Mouse (Mus musculus) forebrain, embryonic 10.5 days (tissue): Measurements from ENCODE around the gene Ccnd3. TPM values are rescaled to one million over a fixed set of nuclear protein-coding genes. Genes with fewer than 3 reads are reported as not detected.

Source experiments
- DNase-seq: peaks from one replicate; pipeline ENCODE4 v3.0.0-alpha.2; 2017; ENCODE audit warnings: low spot score; ENCODE audit errors: extremely low spot score
- H3K27ac ChIP-seq: fragments of 300-500 bp; sonication (generic); 2 replicates; pipeline ENCODE4 v1.5.1; 2016; ENCODE audit warnings: mild to moderate bottlenecking
- H3K27me3 ChIP-seq: fragments of 300-500 bp; sonication (generic); 2 replicates; pipeline ENCODE4 v1.6.1; 2016; ENCODE audit warnings: mild to moderate bottlenecking; ENCODE audit not compliant: poor library complexity, severe bottlenecking
- H3K36me3 ChIP-seq: fragments of 300-500 bp; sonication (generic); replicated peaks from 2 replicates; pipeline ENCODE4 v1.6.1; 2016; ENCODE audit warnings: mild to moderate bottlenecking, moderate library complexity
- H3K4me1 ChIP-seq: fragments of 300-500 bp; sonication (generic); 2 replicates; pipeline ENCODE4 v1.6.1; 2016
- H3K4me3 ChIP-seq: fragments of 300-500 bp; sonication (generic); 2 replicates; pipeline ENCODE4 v1.5.1; 2016; ENCODE audit warnings: mild to moderate bottlenecking, moderate library complexity
- H3K9me3 ChIP-seq: fragments of 300-500 bp; sonication (generic); 2 replicates; pipeline ENCODE4 v1.6.1; 2016; ENCODE audit warnings: mild to moderate bottlenecking, moderate library complexity
- WGBS: fragments of 180-500 bp; shearing (Covaris S2); methylation state at CpG from one replicate; pipeline ENCODE4 v1.1.7; 2016; 5-methylcytosine and 5-hydroxymethylcytosine counted together
- polyA plus RNA-seq: library from polyadenylated mRNA; unstranded; fragments of >200 nt; fragmentation: Nextera tagmentation; extraction: Ambion mirVana; gene quantifications from 2 replicates; pipeline ENCODE4 v1.2.1, GENCODE M21; 2016

Gene Ccnd3
- polyA plus RNA-seq, 1 experiment from 2014 or later = 296 TPM

GRCm38 (mm10) chr17:47572436-47572835 lies 67.6 kb downstream of the Ccnd3 start:
- no peaks in the 10 kb centered on the region for H3K9me3 ChIP-seq
- H3K36me3 ChIP-seq = no peaks in the 10 kb centered on the region
- peaks cover 26% of the 10 kb centered on the region for H3K4me1 ChIP-seq
- H3K27me3 ChIP-seq = no peaks in the 10 kb centered on the region
- H3K27ac ChIP-seq = peak overlapping the region; percentile 61; the same call in 1 of the 2 replicates
- no peak for DNase-seq
- no peak overlapping the region for H3K4me3 ChIP-seq

DNA sequence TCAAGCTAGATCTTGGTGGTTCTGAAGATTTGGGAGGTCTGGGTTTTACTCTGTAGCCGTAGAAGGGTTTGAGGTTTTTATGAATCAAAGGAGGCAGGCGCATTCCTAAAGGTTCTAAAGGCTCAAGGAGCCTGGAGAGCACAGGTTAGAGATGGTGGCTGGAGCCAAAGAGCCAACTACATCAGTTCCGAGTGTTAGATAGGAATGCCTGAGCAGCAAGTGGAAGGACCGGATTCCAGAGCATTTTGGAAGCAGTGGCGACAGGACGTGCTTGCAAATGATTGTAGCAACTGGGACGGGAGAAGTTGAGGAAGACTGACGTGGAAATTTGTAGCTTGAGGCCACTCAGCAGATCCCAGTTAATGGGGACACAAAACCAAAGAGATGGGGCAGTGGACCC lies 69.2 kb downstream of the Ccnd3 start:
- Histone ChIP-seq H3K4me1 (peaks cover 22% of the 10 kb centered on the region), H3K36me3 (no peaks in the 10 kb centered on the region), H3K27me3 (no peaks in the 10 kb centered on the region), H3K4me3 (no peak overlapping the region), H3K9me3 (no peaks in the 10 kb centered on the region), H3K27ac (no peak overlapping the region)
- 76% methylated on average over 8 of the region's 8 CpGs for WGBS
- DNase-seq = no peak

GRCm38 (mm10) chr17:47574830-47575229 lies 70.0 kb downstream of the Ccnd3 start:
- WGBS = 80% methylated on average over 11 of the region's 11 CpGs

GRCm38 (mm10) chr17:47578655-47579054 lies 73.8 kb downstream of the Ccnd3 start:
- no peak for DNase-seq
- Histone ChIP-seq H3K4me1 (peaks cover 4% of the 10 kb centered on the region; the same call in 1 of the 2 replicates), H3K27me3 (no peaks in the 10 kb centered on the region), H3K36me3 (no peaks in the 10 kb centered on the region), H3K27ac (no peak overlapping the region), H3K4me3 (no peak overlapping the region), H3K9me3 (no peaks in the 10 kb centered on the region)
- WGBS = 89% methylated on average over 6 of the region's 6 CpGs

More at GRCm38 (mm10) chr17:47574830-47575229, 70.0 kb downstream of the Ccnd3 start:
- H3K27ac ChIP-seq = no peak overlapping the region
- H3K9me3 ChIP-seq = no peaks in the 10 kb centered on the region
- DNase-seq = no peak
- H3K27me3 ChIP-seq = no peaks in the 10 kb centered on the region
- H3K36me3 ChIP-seq = no peaks in the 10 kb centered on the region
- H3K4me3 ChIP-seq = no peak overlapping the region
- H3K4me1 ChIP-seq = peaks cover 17% of the 10 kb centered on the region

- no peaks in the 10 kb centered on the region for H3K4me1 ChIP-seq
- DNase-seq = no peak
- no peaks in the 10 kb centered on the region for H3K9me3 ChIP-seq
- H3K27ac ChIP-seq = no peak overlapping the region
- H3K36me3 ChIP-seq = no peaks in the 10 kb centered on the region
- 91% methylated on average over 4 of the region's 4 CpGs for WGBS
- no peaks in the 10 kb centered on the region for H3K27me3 ChIP-seq
- H3K4me3 ChIP-seq = no peak overlapping the region
These were observed 76.1 kb downstream of the Ccnd3 start for GRCm38 (mm10) chr17:47580962-47581361.

DNA sequence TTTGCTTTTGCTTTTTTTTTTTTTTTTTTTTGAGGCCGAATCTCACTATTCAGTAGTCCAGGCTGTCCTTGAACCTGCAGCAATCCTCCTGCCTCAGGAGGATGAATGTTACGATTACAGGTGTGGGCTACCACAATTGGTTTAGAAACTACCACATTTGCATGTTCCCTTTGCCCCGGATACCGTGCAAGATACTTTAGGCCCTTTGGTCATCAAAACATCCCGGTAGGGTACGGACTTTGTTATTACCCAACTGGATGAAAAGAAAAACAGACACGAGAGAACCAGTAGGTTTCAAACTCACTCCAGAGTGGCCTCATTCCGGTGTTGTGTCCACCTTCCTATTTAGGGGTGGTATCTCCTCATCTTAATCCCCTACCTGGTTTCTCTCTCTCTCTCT lies 83.7 kb downstream of the Ccnd3 start:
- DNase-seq = no peak
- Histone ChIP-seq H3K27me3 (no peaks in the 10 kb centered on the region), H3K4me3 (no peak overlapping the region), H3K27ac (no peak overlapping the region), H3K4me1 (peaks cover 15% of the 10 kb centered on the region), H3K36me3 (no peaks in the 10 kb centered on the region), H3K9me3 (no peaks in the 10 kb centered on the region)
- 88% methylated on average over 8 of the region's 8 CpGs for WGBS

DNA sequence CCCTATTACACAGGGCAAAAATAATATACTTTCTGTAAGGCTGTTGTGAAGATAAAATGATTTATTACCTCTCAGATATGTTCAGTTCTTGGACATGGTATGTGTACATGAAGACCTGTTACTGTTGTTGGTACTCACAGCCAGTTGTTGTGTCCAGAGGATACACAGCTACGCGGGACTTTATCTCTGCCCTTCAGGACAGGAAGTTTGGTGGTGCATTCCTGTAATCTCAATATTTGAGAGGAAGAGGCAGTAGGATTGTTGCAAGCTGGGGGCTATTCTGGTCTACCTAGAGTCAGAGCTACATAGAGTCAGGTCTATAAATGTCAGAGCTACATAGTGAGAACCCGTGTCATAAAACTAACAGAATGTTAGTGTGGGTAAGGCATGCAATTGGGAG lies 86.2 kb downstream of the Ccnd3 start:
- H3K9me3 ChIP-seq = no peaks in the 10 kb centered on the region
- H3K27me3 ChIP-seq = no peaks in the 10 kb centered on the region
- no peaks in the 10 kb centered on the region for H3K36me3 ChIP-seq
- H3K27ac ChIP-seq = no peak overlapping the region
- WGBS = 89% methylated on average over 3 of the region's 3 CpGs
- H3K4me1 ChIP-seq = peaks cover 38% of the 10 kb centered on the region
- no peak for DNase-seq
- H3K4me3 ChIP-seq = no peak overlapping the region

DNA sequence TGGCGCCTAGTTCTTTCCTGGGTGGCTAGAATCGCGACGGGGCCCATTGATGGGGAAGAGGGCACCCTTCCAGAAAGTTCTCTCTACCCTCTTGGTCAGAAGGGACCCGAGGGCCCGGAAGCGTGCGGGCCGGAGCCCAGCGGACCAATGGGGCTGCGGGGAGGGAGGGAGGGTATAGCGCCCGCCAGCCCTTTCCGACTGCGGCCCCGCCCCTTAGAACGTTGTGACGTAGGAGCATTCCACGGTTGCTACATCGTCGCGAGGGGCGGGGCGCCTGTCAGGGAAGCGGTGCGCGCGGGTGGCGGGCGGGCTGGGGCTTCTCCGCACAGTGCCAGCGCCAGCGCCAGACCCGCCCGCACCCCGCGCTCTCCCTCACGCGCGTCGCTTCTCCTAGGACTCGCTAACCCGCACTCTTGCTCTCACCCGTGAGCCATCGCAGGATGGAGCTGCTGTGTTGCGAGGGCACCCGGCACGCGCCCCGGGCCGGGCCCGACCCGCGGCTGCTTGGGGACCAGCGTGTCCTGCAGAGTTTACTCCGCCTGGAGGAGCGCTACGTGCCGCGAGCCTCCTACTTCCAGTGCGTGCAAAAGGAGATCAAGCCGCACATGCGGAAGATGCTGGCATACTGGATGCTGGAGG lies 88.5 kb downstream of the Ccnd3 start:
- peak; percentile 93 for DNase-seq
- H3K27ac ChIP-seq = peak overlapping the region; percentile 90
- H3K4me3 ChIP-seq = peak overlapping the region; percentile 80
- under 1% methylated on average over 63 of the region's 63 CpGs for WGBS
- H3K4me1 ChIP-seq = peaks cover 61% of the 10 kb centered on the region
- peaks cover 22% of the 10 kb centered on the region for H3K36me3 ChIP-seq
- no peaks in the 10 kb centered on the region for H3K27me3 ChIP-seq
- no peaks in the 10 kb centered on the region for H3K9me3 ChIP-seq

GRCm38 (mm10) chr17:47593854-47594182 lies 89.0 kb downstream of the Ccnd3 start:
- H3K27ac ChIP-seq = peak overlapping the region; percentile 90
- whole genome bisulfite sequencing = under 1% methylated on average over 13 of the region's 13 CpGs
- no peak for DNase-seq
- H3K9me3 ChIP-seq = no peaks in the 10 kb centered on the region
- H3K36me3 ChIP-seq = peaks cover 27% of the 10 kb centered on the region
- peaks cover 64% of the 10 kb centered on the region for H3K4me1 ChIP-seq
- no peaks in the 10 kb centered on the region for H3K27me3 ChIP-seq
- peak overlapping the region; percentile 80 for H3K4me3 ChIP-seq

DNA sequence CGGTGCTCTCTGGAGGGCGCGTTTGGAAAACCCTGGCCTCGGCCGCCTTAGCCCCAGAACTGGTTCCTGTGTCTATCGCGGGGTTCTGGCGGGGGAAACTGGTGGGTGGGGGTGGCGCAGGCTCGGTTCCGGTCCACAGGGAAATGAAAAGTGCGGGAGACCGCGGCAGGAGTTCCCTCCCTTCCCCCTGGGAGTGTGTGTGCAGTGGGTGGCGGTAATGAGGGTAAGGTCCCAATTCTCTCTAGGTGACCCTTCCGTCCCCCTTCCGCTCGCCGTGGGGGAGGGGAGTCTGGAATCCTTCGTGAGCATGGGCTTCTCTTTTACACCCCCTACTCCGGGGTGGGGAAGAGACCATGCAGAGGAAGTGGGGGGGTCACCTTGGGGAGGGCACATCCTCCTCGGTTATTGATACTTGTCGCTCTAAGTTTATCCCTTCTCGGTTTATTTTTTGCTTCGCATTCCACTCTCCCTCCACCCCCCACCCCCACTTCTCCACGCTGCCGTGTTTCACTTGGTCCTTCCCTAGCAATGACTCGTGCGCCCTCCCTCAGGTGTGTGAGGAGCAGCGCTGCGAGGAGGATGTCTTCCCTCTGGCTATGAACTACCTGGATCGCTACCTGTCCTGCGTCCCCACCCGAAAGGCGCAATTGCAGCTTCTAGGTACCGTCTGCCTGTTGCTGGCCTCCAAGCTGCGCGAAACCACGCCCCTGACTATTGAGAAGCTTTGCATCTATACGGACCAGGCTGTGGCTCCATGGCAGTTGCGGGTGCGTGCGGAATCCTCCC lies 89.5 kb downstream of the Ccnd3 start:
- Histone ChIP-seq H3K27me3 (no peaks in the 10 kb centered on the region), H3K36me3 (peaks cover 33% of the 10 kb centered on the region), H3K4me1 (peaks cover 61% of the 10 kb centered on the region), H3K9me3 (no peaks in the 10 kb centered on the region), H3K27ac (peak overlapping the region; percentile 90), H3K4me3 (peak overlapping the region; percentile 80)
- peak; percentile 47 for DNase-seq
- under 1% methylated on average over 41 of the region's 43 CpGs for WGBS

DNA sequence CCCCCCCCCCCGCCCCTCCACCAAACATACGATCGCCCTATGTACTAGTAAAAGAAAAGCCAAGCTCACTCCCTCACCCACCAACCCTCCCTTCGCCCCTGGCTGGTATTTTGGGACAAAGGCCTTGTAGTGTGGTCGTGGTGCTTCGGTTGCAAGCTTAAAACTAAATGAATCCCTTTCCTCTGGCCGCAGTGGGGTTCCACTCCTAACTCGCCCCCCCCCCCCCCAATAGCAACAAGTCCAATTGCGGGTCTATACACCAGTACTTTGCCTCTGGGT lies 90.1 kb downstream of the Ccnd3 start:
- Histone ChIP-seq H3K36me3 (peaks cover 38% of the 10 kb centered on the region), H3K9me3 (no peaks in the 10 kb centered on the region), H3K4me3 (peak overlapping the region; percentile 80), H3K27ac (peak overlapping the region; percentile 90), H3K27me3 (no peaks in the 10 kb centered on the region), H3K4me1 (peaks cover 61% of the 10 kb centered on the region)
- under 1% methylated on average over 9 of the region's 9 CpGs for WGBS
- peak; percentile 56 for DNase-seq

DNA sequence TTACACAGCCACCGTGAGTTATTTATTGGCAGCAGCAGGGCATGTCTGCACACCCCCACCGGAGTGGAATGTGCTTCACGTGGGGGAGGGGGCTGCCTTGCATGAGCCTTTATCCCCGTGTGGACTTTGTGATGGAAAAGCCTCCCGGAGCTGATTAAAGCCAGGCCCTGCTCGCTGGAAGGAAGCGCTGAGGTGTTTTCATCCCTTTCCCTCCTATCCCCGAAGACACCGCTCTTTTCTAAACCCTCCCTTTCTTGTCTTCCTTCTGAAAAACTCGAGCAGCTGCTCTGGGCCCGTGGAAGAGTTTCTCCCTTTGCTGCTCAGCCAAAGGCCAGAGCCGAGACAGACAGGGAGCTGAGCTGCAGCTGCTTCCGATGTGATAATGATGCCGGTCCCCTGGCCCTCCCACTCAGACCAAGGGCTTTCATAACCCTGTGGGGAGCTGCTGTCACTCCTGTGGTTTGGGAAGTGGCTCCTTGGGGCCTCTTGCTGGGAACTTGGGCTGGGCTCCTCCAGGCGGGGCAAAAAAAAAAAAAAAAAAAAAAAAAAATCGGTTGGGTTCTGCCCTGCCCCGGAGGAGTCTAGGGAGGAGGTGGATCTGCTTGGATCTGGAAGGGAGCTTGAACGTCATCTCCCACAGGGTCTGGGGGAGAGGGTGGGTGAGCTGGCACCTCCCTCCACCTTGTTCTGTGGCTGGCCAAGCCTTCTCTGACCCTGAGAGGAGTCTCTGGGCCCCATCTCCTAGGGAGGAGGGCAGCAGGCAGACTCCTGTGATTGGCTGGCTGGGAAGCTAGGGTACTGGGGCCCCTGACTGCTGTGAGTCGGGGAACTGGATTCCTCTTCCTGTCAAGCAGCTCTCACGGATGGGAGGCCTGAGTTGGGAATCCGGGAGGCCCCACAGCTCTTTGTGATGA lies 90.7 kb downstream of the Ccnd3 start:
- H3K4me1 ChIP-seq = peaks cover 61% of the 10 kb centered on the region

More for the DNA sequence above, 90.7 kb downstream of the Ccnd3 start:
- peaks cover 44% of the 10 kb centered on the region for H3K36me3 ChIP-seq
- peak overlapping the region; percentile 90 for H3K27ac ChIP-seq
- no peaks in the 10 kb centered on the region for H3K27me3 ChIP-seq
- peak overlapping the region; percentile 80 for H3K4me3 ChIP-seq
- under 1% methylated on average over 21 of the region's 21 CpGs for WGBS
- no peaks in the 10 kb centered on the region for H3K9me3 ChIP-seq
- peak; percentile 85 for DNase-seq
